Mouse (Mus musculus) Patski (cell line): ENCODE data around the gene Lamb2. TPM values are rescaled to one million over a fixed set of nuclear protein-coding genes. Genes with fewer than 3 reads are reported as not detected.

Experiments
- ATAC-seq: fragments of 100-300 bp; one replicate; pipeline ENCODE4 v1.8.0; 2021
- CTCF ChIA-PET: fragments of 350-600 bp; sonication (Branson Sonifier 250); formaldehyde crosslinking; loops from one replicate; lab custom pipeline; 2022; ENCODE audit warnings: inconsistent platforms; lab: Charles Lee
- POLR2A ChIA-PET: fragments of 350-600 bp; sonication (Branson Sonifier 250); formaldehyde crosslinking; loops from one replicate; lab custom pipeline; 2022; ENCODE audit warnings: antibody characterized with exemption, inconsistent platforms; lab: Charles Lee
- DNase-seq: peaks from one replicate; pipeline ENCODE4 v3.0.0-alpha.2; 2011; ENCODE audit warnings: low read depth, low spot score
- H3K27me3 ChIP-seq: fragments of 371-371 bp; one replicate; pipeline ENCODE4 v1.5.1; 2021
- CTCF ChIP-seq: fragments of 100-300 bp; IDR thresholded peaks from one replicate; pipeline ENCODE4 v1.5.1; 2021
- in situ Hi-C: fragments of 300-500 bp; cut with MboI; formaldehyde crosslinking; loops from 3 replicates; pipeline ENCODE4 v1.11.1; 2018; ENCODE audit warnings: low pct_unique_long_range_greater_than_20kb, mixed read lengths
- polyA plus RNA-seq: library from polyadenylated mRNA; unstranded; gene quantifications from one replicate; pipeline ENCODE4 v1.2.3, GENCODE M21; 2021

Lamb2 gene
- polyA plus RNA-seq, 1 experiment from 2014 or later: 131 TPM

DNA sequence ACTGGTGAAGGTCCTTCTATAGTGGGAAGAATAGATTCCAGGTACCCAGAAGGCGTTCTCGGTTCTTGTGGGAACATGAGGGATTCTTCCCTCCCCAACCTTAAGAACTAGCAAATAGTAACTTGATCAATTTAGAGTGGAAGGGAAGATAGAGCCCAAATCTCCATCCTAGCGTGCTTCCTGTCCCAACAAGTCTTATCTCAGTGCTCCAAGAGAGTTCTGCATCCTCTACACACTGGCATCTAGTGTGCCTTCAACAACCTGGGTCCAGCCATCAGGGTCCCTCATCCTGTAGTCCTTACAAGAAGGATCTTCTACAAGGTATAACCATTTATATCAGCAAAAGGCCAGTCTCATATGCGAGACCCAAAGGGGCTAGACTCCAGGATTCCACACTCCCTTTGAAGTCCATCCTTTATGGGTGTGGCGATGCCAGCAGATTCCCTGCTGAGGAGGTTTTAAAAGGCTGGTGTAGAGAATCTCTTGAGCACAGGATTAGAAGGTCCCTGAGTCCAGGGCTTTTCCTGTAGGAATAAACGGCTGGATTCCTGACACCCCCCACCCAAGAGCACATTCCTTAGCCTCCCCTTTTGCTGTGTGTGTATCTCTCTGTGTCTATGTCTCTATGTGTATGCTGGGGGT is 27.9 kb upstream of the Lamb2 start:
- ChIA-PET POLR2A (interaction anchor here (0.6 kb wide), 1 partner anchor 9 kb away, joined by 3 read pairs; no protein-coding TSS in a partner anchor), CTCF (no interaction called here)
- ATAC-seq: no peak
- no peaks in the 10 kb centered on the region for H3K27me3 ChIP-seq
- in situ Hi-C loops: no loop called here
- DNase-seq: no peak
- no peak for TF ChIP-seq CTCF

DNA sequence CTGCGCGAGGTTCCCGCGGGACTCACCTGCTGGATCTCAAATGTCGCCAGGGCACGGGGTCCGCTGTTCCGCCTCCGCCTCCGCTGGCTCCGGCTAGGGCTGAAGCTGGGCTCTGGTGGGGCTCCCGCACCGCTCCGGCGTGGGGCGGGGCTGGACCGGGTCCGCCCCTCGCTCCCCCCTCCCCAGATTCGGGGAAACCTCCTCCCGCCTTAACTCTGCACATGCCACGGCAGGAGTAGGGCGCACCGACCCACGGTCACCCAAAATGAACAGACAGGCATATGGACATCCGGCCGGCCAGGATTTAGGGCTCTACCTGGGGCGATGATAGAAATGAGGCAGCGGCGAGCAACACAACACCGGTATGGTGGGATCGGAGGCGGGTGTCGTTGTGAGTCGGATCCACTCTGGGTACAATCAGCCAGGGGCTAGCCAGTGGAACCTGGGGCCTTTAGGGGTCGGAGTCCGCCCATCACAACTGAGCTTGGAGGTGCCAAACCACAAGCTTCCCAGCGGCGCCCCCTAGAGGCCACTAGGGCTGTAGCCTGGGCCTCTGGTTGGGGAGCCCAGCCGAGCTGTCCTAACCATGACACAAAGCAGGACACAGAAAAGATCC is 27.1 kb upstream of the Lamb2 start:
- peak; percentile 24 for DNase-seq
- TF ChIP-seq CTCF: peak; percentile 98
- ATAC-seq: peak; percentile 83
- CTCF ChIA-PET: interaction anchor here (0.6 to 1.2 kb wide), 3 partner anchors 10 to 17 kb away, joined by 3 to 5 read pairs (median 5); no protein-coding TSS in a partner anchor
- POLR2A ChIA-PET: interaction anchor here (0.6 kb wide), 1 partner anchor 10 kb away, joined by 3 read pairs; no protein-coding TSS in a partner anchor
- no peaks in the 10 kb centered on the region for H3K27me3 ChIP-seq
- in situ Hi-C loops: no loop called here

GRCm38 (mm10) chr9:108452911-108453310 is 26.6 kb upstream of the Lamb2 start:
- no peaks in the 10 kb centered on the region for H3K27me3 ChIP-seq
- POLR2A ChIA-PET: no interaction called here
- ATAC-seq (peak; percentile 21), DNase-seq (no peak)
- no peak for TF ChIP-seq CTCF
- CTCF ChIA-PET: interaction anchor here (0.6 to 1.2 kb wide), 3 partner anchors 10 to 17 kb away, joined by 3 to 5 read pairs (median 5); no protein-coding TSS in a partner anchor
- in situ Hi-C loops: no loop called here

DNA sequence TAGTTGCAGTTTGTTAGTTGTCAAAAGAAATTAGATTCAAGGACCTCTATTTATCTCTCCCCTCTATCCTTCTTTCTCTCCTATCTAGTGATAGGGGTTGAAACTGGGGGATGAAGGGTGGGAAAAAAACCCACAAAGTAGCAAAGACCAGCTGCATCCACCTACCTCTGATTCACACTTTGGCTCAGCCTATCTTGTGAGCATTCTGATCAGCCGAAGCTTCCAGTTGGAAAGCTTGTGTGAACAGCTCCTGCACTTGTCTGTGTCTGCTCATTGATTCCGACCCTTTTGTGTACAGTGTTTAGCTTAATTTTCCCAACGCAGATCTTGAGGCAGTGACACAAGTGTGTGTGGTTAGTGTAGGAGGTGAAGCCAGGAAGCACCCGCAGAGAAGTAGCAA is 26.1 kb upstream of the Lamb2 start:
- ChIA-PET CTCF (interaction anchor here (1.0 kb wide), 1 partner anchor 11 kb away, joined by 3 read pairs; no protein-coding TSS in a partner anchor), POLR2A (no interaction called here)
- in situ Hi-C loops: no loop called here
- DNase-seq (no peak), ATAC-seq (no peak)
- TF ChIP-seq CTCF: no peak
- H3K27me3 ChIP-seq: no peaks in the 10 kb centered on the region

GRCm38 (mm10) chr9:108454429-108454828 is 25.1 kb upstream of the Lamb2 start:
- in situ Hi-C loops: no loop called here
- no peak for DNase-seq
- CTCF ChIA-PET: interaction anchor here (1.0 kb wide), 1 partner anchor 12 kb away, joined by 3 read pairs; no protein-coding TSS in a partner anchor
- POLR2A ChIA-PET: no interaction called here
- no peaks in the 10 kb centered on the region for H3K27me3 ChIP-seq
- ATAC-seq: no peak
- TF ChIP-seq CTCF: no peak

DNA sequence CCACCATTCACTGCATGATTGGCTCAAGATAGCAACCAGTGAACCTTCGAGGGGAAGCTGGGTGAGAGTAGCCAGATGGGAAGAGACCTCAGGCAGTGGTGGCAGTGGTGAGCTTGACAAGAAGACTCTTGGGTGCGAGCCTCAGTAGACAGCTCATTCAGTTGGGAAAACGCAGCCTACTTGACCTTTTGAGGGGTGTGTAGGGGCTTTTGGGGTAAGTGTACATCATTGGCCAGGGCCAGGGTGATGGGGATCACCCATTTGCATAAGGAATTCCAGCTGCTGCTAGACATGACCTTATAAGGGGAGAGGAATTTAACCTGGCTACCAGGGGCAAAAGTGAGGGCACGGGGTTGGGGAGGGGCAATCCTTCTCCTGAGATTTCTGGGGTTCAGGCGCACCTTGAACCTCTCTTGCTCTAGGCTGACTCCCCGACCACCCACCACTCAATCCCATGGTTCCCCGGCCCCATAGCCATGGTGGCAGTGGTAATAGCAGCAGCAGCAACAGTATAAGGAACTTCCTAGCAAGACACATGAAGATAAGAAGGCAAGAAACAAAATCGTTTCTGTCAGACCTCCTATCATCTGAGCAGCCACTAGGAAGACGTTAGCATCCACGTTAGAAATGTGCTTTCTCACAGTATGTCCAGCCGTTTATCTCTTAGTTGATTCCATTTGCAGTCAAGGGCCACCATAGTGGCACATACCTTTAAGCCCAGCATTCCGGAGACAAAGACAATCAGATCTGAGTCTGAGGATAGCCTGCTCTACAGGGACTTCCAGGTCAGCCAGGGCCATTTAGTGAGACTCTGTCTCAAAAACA is 23.6 kb upstream of the Lamb2 start:
- in situ Hi-C loops: no loop called here
- ChIA-PET POLR2A (no interaction called here), CTCF (no interaction called here)
- no peak for ATAC-seq
- DNase-seq: no peak
- no peak for TF ChIP-seq CTCF
- no peaks in the 10 kb centered on the region for H3K27me3 ChIP-seq

- ATAC-seq: no peak
- in situ Hi-C loops: no loop called here
- no peak for TF ChIP-seq CTCF
Observed at GRCm38 (mm10) chr9:108456953-108457352, 22.6 kb upstream of the Lamb2 start.

GRCm38 (mm10) chr9:108459939-108460318 is 19.6 kb upstream of the Lamb2 start:
- DNase-seq: no peak
- POLR2A ChIA-PET: no interaction called here
- in situ Hi-C loops: no loop called here
- CTCF ChIA-PET: interaction anchor here (1.1 kb wide), 1 partner anchor 19 kb away, joined by 3 read pairs; the partner anchor contains the start of gene Lamb2
- no peak for ATAC-seq
- H3K27me3 ChIP-seq: no peaks in the 10 kb centered on the region
- no peak for TF ChIP-seq CTCF

More at GRCm38 (mm10) chr9:108456953-108457352, 22.6 kb upstream of the Lamb2 start:
- H3K27me3 ChIP-seq: no peaks in the 10 kb centered on the region
- no peak for DNase-seq
- POLR2A ChIA-PET: no interaction called here
- CTCF ChIA-PET: no interaction called here

- H3K27me3 ChIP-seq: no peaks in the 10 kb centered on the region
- ChIA-PET POLR2A (interaction anchor here (0.6 to 1.6 kb wide), 2 partner anchors 11 to 81 kb away, joined by 3 to 4 read pairs; no protein-coding TSS in a partner anchor), CTCF (interaction anchor here (1.1 to 1.5 kb wide), 2 partner anchors 10 to 19 kb away, joined by 3 read pairs; partner anchors contain the start of gene Lamb2)
- DNase-seq: no peak
- ATAC-seq: peak; percentile 63
- TF ChIP-seq CTCF: no peak
- in situ Hi-C loops: no loop called here
Observed at GRCm38 (mm10) chr9:108460319-108461178, 19.0 kb upstream of the Lamb2 start, which contains the start of gene Ccdc71. Gene Ccdc71 (plus strand): TSS chr9:108460527.
